Mouse (Mus musculus) cerebellum, adult 2 months (tissue): Measurements from ENCODE around the gene Abhd16a. TPM values are rescaled to one million over a fixed set of nuclear protein-coding genes. Genes with fewer than 3 reads are reported as not detected.
A peak's percentile ranks its signal among the peaks of the same experiment; 100 is the strongest.

Source experiments
- DNase-seq, 2 experiments: peaks; one replicate each; pipeline ENCODE4 v3.0.0; 2021
- H3K27ac ChIP-seq: fragments of 200-500 bp; 2 replicates; pipeline ENCODE4 v1.5.1; 2012; ENCODE audit warnings: low read length, control low read depth, inconsistent platforms; ENCODE audit not compliant: insufficient read depth
- H3K27me3 ChIP-seq: fragments of 200-500 bp; 2 replicates; pipeline ENCODE4 v1.6.1; 2012; ENCODE audit warnings: inconsistent platforms, mild to moderate bottlenecking, low read length, moderate library complexity; ENCODE audit not compliant: control insufficient read depth, insufficient read depth
- H3K4me1 ChIP-seq: fragments of 200-500 bp; 2 replicates; pipeline ENCODE4 v1.6.1; 2011; ENCODE audit warnings: low read length; ENCODE audit not compliant: control insufficient read depth, insufficient read depth
- H3K4me3 ChIP-seq: fragments of 200-500 bp; replicated peaks from 2 replicates; pipeline ENCODE3; 2011; ENCODE audit warnings: mild to moderate bottlenecking, low read depth, low read length, control low read depth; ENCODE audit not compliant: insufficient read depth
- CTCF ChIP-seq: fragments of 200-500 bp; IDR thresholded peaks from 2 replicates; pipeline ENCODE4 v1.5.1; 2011; ENCODE audit warnings: low read depth, mild to moderate bottlenecking, control low read depth, low read length, moderate library complexity, borderline replicate concordance; ENCODE audit not compliant: insufficient read depth
- POLR2A ChIP-seq: fragments of 200-500 bp; IDR thresholded peaks from 2 replicates; pipeline ENCODE4 v1.6.1; 2011; ENCODE audit warnings: low read length, control low read depth, borderline replicate concordance; ENCODE audit not compliant: insufficient read depth
- WGBS: fragments of 180-500 bp; shearing (Covaris S2); methylation state at CpG from one replicate; pipeline ENCODE4 v1.1.7; 2018; 5-methylcytosine and 5-hydroxymethylcytosine counted together
- polyA plus RNA-seq: library from polyadenylated mRNA; depleted of rRNA; stranded (reverse); fragments of >200 nt; gene quantifications from 2 replicates; pipeline ENCODE4 v1.2.3, GENCODE M21; 2012

The Abhd16a gene
- polyA plus RNA-seq, 1 experiment, result 337 TPM

- H3K4me3 ChIP-seq, result no peak overlapping the region
- TF ChIP-seq CTCF (no peak), POLR2A (no peak)
- no peak for DNase-seq
- H3K4me1 ChIP-seq, result peaks cover 21% of the 10 kb centered on the region
- H3K27ac ChIP-seq, result no peak overlapping the region
- 85% methylated on average over 3 of the region's 3 CpGs for WGBS
- H3K27me3 ChIP-seq, result no peaks in the 10 kb centered on the region
Measured at GRCm38 (mm10) chr17:35057090-35057489, 32.0 kb upstream of the Abhd16a start.

DNA sequence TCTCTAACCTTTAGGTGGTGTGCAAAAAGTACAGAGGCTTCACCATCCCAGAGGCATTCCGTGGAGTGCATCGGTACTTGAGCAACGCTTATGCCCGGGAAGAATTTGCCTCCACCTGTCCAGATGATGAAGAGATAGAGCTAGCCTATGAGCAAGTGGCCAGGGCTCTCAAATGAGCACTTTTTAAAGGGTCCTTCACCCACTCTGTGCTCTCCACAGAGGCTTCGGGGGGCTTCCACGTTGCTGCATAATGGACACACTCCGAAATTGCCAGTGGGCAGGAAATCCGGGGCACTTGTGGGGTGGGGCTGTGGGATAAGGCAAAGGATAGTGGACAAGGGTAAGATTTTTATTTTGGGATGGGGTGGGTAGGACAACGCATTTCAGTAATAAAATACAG is 30.7 kb upstream of the Abhd16a start:
- TF ChIP-seq CTCF, result no peak
- no peak for TF ChIP-seq POLR2A
- peaks cover 17% of the 10 kb centered on the region for H3K4me1 ChIP-seq
- no peak for DNase-seq
- 61% methylated on average over 9 of the region's 9 CpGs for WGBS
- no peaks in the 10 kb centered on the region for H3K27me3 ChIP-seq
- H3K4me3 ChIP-seq, result no peak overlapping the region
- no peak overlapping the region for H3K27ac ChIP-seq

DNA sequence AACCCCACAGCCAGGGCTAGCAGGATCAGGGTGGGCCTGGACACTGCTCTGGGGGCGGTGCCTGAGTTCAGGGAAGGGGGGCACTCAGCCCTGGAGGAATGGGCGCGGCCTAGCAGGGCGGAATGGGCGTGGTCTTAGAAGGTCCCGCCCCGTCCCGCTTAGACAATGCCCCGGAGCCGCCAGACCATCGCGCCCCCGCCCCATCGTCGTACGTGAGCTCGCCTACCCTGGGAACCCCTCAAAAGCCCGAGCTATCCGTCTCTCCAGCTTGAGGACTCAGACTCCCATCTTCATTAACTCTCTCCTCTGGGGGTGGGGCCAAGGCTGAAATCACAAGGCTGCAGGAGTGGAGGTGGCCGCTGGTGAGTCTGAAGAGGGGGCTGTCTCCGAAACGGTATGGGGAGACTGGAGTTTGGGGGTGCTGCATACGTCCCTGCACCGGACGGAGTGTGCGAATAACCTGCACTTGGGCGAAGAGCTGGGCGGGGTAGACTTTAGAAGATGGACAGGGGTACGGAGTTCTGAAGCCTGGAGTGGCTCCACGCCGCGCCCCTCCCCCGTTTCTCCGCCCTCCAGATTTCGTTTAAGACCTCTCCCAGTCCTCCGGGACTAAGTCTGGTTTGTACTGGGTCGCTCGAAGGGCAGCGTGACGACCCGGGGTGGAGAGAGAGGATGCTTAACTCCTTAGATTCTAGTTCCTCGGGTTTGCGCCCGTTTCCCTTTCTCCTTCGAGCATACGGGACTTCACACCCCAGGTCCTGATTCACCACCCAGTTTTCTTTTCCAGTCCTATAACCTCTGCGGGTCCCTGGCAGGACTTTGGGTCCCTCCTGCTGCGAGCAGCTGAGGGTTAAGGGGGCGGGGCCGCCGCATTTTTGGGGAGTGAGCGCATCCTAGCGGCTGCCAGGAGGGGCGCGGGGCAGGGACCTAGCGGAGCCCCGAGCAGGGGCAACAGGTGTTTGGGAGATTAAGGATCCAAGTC is 29.9 kb upstream of the Abhd16a start, which contains the start of gene Ddah2:
Ddah2 (plus strand) TSS at position 125 of the 982 bp plus-strand sequence.
- TF ChIP-seq POLR2A (peak; percentile 39; the same call in 1 of the 2 replicates), CTCF (peak; percentile 46; the same call in 1 of the 2 replicates)
- H3K4me3 ChIP-seq, result peak within 1 kb of the TSS; percentile 88
- DNase-seq, result peak; percentile 79 to 84
- peaks cover 24% of the 10 kb centered on the region for H3K4me1 ChIP-seq
- no peaks in the 10 kb centered on the region for H3K27me3 ChIP-seq
- WGBS, result under 1% methylated on average over 57 of the region's 57 CpGs
- peak within 1 kb of the TSS; percentile 3 for H3K27ac ChIP-seq

GRCm38 (mm10) chr17:35060071-35060470 is 29.0 kb upstream of the Abhd16a start:
- Histone ChIP-seq H3K27ac (no peak overlapping the region), H3K4me1 (peaks cover 28% of the 10 kb centered on the region), H3K27me3 (no peaks in the 10 kb centered on the region), H3K4me3 (peak overlapping the region; percentile 88)
- 9% methylated on average over 14 of the region's 14 CpGs for WGBS
- TF ChIP-seq POLR2A (no peak), CTCF (no peak)
- peak in 1 of 2 experiments; percentile 36 for DNase-seq

- H3K27ac ChIP-seq, result 0 out of 2 replicates have a peak overlapping the region, but pooled peaks have one; percentile 11
- peaks cover 33% of the 10 kb centered on the region for H3K4me1 ChIP-seq
- no peaks in the 10 kb centered on the region for H3K27me3 ChIP-seq
- H3K4me3 ChIP-seq, result no peak overlapping the region
- DNase-seq, result peak in 1 of 2 experiments; percentile 34
- no peak for TF ChIP-seq POLR2A
- no peak for TF ChIP-seq CTCF
- 53% methylated on average over 22 of the region's 22 CpGs for WGBS
Measured at GRCm38 (mm10) chr17:35060737-35061297, 28.2 kb upstream of the Abhd16a start.

GRCm38 (mm10) chr17:35061299-35061698 is 27.8 kb upstream of the Abhd16a start:
- TF ChIP-seq CTCF, result no peak
- TF ChIP-seq POLR2A, result no peak
- Histone ChIP-seq H3K27ac (no peak overlapping the region), H3K27me3 (no peaks in the 10 kb centered on the region), H3K4me3 (no peak overlapping the region), H3K4me1 (peaks cover 33% of the 10 kb centered on the region)
- DNase-seq, result no peak
- WGBS, result 73% methylated on average over 8 of the region's 8 CpGs

DNA sequence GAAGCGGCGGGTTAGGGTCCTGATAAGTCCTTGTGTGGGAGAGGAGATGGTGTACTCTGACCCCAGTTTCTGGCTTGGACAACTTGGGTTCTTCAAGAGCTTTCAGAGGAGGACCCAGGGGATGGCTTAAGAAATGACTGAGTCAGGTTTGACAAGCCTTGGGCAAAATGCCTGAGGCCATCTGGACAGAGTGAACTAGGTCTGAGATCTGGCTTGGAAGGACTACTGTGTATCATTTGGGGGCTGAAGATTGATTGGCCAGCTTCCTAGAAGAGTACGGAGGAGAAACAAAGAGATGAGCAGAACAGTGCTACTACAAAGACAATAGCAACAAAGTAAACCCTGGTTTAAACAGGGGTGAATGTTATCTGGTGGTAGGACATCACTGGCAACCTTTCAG is 25.6 kb upstream of the Abhd16a start:
- WGBS, result 49% methylated on average over 3 of the region's 3 CpGs
- peak in 1 of 2 experiments; percentile 50 for DNase-seq
- H3K27ac ChIP-seq, result no peak overlapping the region
- peaks cover 34% of the 10 kb centered on the region for H3K4me1 ChIP-seq
- no peak overlapping the region for H3K4me3 ChIP-seq
- H3K27me3 ChIP-seq, result no peaks in the 10 kb centered on the region
- TF ChIP-seq CTCF (no peak), POLR2A (no peak)
